Mouse (Mus musculus) hindbrain, postnatal 0 days (tissue): ENCODE data around the gene Dppa1. TPM values are rescaled to one million over a fixed set of nuclear protein-coding genes. Genes with fewer than 3 reads are reported as not detected.
A peak's percentile ranks its signal among the peaks of the same experiment; 100 is the strongest.
"Not testable (repeated sequence)": the region's sequence is repeated elsewhere in the genome, so short reads cannot be mapped to it uniquely, and the experiment has no call there.

Experiments used
- ATAC-seq: fragments of 200-750 bp; cut with Nextera tagmentation; 2 replicates; pipeline ENCODE4 v1.8.0; 2017; ENCODE audit warnings: mild to moderate bottlenecking, moderate TSS enrichment, moderate library complexity
- DNase-seq: peaks from one replicate; pipeline ENCODE4 v3.0.0-alpha.2; 2015; ENCODE audit warnings: low spot score
- H3K27ac ChIP-seq: fragments of 300-500 bp; sonication (generic); 2 replicates; pipeline ENCODE4 v1.5.1; 2014; ENCODE audit warnings: mild to moderate bottlenecking
- H3K27me3 ChIP-seq: fragments of 300-500 bp; sonication (generic); 2 replicates; pipeline ENCODE4 v1.6.1; 2014; ENCODE audit warnings: low read length, mixed read lengths; ENCODE audit not compliant: insufficient read depth
- H3K36me3 ChIP-seq: fragments of 300-500 bp; sonication (generic); 2 replicates; pipeline ENCODE4 v1.6.1; 2014; ENCODE audit warnings: low read length, mixed read lengths; ENCODE audit not compliant: insufficient read depth
- H3K4me1 ChIP-seq: fragments of 300-500 bp; sonication (generic); 2 replicates; pipeline ENCODE4 v1.6.1; 2014; ENCODE audit warnings: antibody characterized with exemption, low read length, mixed read lengths; ENCODE audit not compliant: insufficient read depth
- H3K4me2 ChIP-seq: fragments of 300-500 bp; sonication (generic); 2 replicates; pipeline ENCODE4 v1.6.1; 2014; ENCODE audit warnings: low read depth, mild to moderate bottlenecking, low read length, moderate library complexity, mixed read lengths
- H3K4me3 ChIP-seq: fragments of 300-500 bp; sonication (generic); 2 replicates; pipeline ENCODE4 v1.5.1; 2014; ENCODE audit warnings: low read length
- H3K9ac ChIP-seq: fragments of 300-500 bp; sonication (generic); replicated peaks from 2 replicates; pipeline ENCODE4 v1.6.1; 2014; ENCODE audit warnings: mild to moderate bottlenecking, low read length, moderate library complexity, mixed read lengths
- H3K9me3 ChIP-seq: fragments of 300-500 bp; sonication (generic); 2 replicates; pipeline ENCODE4 v1.6.1; 2016; ENCODE audit warnings: low read length, mixed read lengths
- CTCF ChIP-seq: IDR thresholded peaks from 2 replicates; pipeline ENCODE4 v1.5.1; 2016; ENCODE audit warnings: antibody characterized with exemption, control low read depth, low read depth
- WGBS: fragments of 180-500 bp; shearing (Covaris S2); extraction: QIAGEN DNeasy Blood & Tissue Kit; methylation state at CpG from one replicate; pipeline ENCODE4 v1.1.7; 2014; 5-methylcytosine and 5-hydroxymethylcytosine counted together
- polyA plus RNA-seq: library from polyadenylated mRNA; unstranded; fragments of >200 nt; fragmentation: Nextera tagmentation; extraction: Ambion mirVana; gene quantifications from 2 replicates; pipeline ENCODE4 v1.2.1, GENCODE M21; 2015
- total RNA-seq: library from RNA; depleted of rRNA; stranded (reverse); fragments of >200 nt; gene quantifications from 2 replicates; pipeline ENCODE4 v1.2.3, GENCODE M21; 2014

Dppa1 gene
- total and polyA plus RNA-seq, 2 experiments from 2014 or later, result not detected

GRCm38 (mm10) chr11:46644824-46645223 lies 15.8 kb upstream of the Dppa1 start:
- Histone ChIP-seq H3K27me3 (no peaks in the 10 kb centered on the region), H3K36me3 (no peaks in the 10 kb centered on the region), H3K27ac (no peak overlapping the region), H3K4me2 (no peak overlapping the region), H3K9ac (no peak overlapping the region), H3K9me3 (no peaks in the 10 kb centered on the region), H3K4me1 (no peaks in the 10 kb centered on the region), H3K4me3 (no peak overlapping the region)
- DNase-seq (no peak), ATAC-seq (peak; percentile 27; the same call in 1 of the 2 replicates)
- TF ChIP-seq CTCF, result no peak
- WGBS, result 68% methylated on average over 1 of the region's 1 CpGs

GRCm38 (mm10) chr11:46636568-46636967 lies 7.5 kb upstream of the Dppa1 start:
- H3K4me1 ChIP-seq, result no peaks in the 10 kb centered on the region
- H3K27me3 ChIP-seq, result no peaks in the 10 kb centered on the region
- no peak overlapping the region for H3K4me2 ChIP-seq
- no peaks in the 10 kb centered on the region for H3K9me3 ChIP-seq
- H3K4me3 ChIP-seq, result no peak overlapping the region
- H3K36me3 ChIP-seq, result no peaks in the 10 kb centered on the region
- TF ChIP-seq CTCF, result no peak
- 81% methylated on average over 3 of the region's 3 CpGs for WGBS
- H3K9ac ChIP-seq, result no peak overlapping the region
- DNase-seq (no peak), ATAC-seq (no peak)
- no peak overlapping the region for H3K27ac ChIP-seq

- H3K4me2 ChIP-seq, H3K9me3 ChIP-seq, H3K36me3 ChIP-seq, H3K9ac ChIP-seq, H3K27me3 ChIP-seq, ATAC-seq, H3K4me1 ChIP-seq, H3K4me3 ChIP-seq, DNase-seq, H3K27ac ChIP-seq: not testable (repeated sequence)
- WGBS, result 79% methylated on average over 4 of the region's 4 CpGs
These were observed 6.5 kb upstream of the Dppa1 start for GRCm38 (mm10) chr11:46635516-46635915.

- Histone ChIP-seq H3K9me3 (no peaks in the 10 kb centered on the region), H3K4me3 (no peak overlapping the region), H3K27me3 (no peaks in the 10 kb centered on the region), H3K36me3 (no peaks in the 10 kb centered on the region), H3K4me2 (no peak overlapping the region), H3K4me1 (no peaks in the 10 kb centered on the region), H3K27ac (no peak overlapping the region), H3K9ac (no peak overlapping the region)
- ATAC-seq (peak; percentile 69; the same call in 1 of the 2 replicates), DNase-seq (peak; percentile 74)
- TF ChIP-seq CTCF, result peak; percentile 77
- WGBS, result 24% methylated on average over 3 of the region's 3 CpGs
These were observed 2.6 kb upstream of the Dppa1 start for GRCm38 (mm10) chr11:46631635-46632034.

- H3K27ac ChIP-seq, result no peak overlapping the region
- H3K9ac ChIP-seq, result no peak overlapping the region
- DNase-seq, result no peak
- H3K27me3 ChIP-seq, result no peaks in the 10 kb centered on the region
- ATAC-seq, result no peak
- WGBS, result 60% methylated on average over 7 of the region's 7 CpGs
- H3K4me2 ChIP-seq, result no peak overlapping the region
- H3K4me1 ChIP-seq, result no peaks in the 10 kb centered on the region
- H3K9me3 ChIP-seq, result no peaks in the 10 kb centered on the region
- H3K36me3 ChIP-seq, result no peaks in the 10 kb centered on the region
- H3K4me3 ChIP-seq, result no peak overlapping the region
- no peak for TF ChIP-seq CTCF
These were observed 8.5 kb downstream of the Dppa1 start for GRCm38 (mm10) chr11:46620414-46621168.

- no peak overlapping the region for H3K4me2 ChIP-seq
- H3K4me3 ChIP-seq, result no peak overlapping the region
- WGBS, result 82% methylated on average over 1 of the region's 1 CpGs
- H3K9me3 ChIP-seq, result no peaks in the 10 kb centered on the region
- H3K4me1 ChIP-seq, result no peaks in the 10 kb centered on the region
- no peak for ATAC-seq
- H3K27ac ChIP-seq, result no peak overlapping the region
- H3K36me3 ChIP-seq, result no peaks in the 10 kb centered on the region
- no peak for DNase-seq
- no peak overlapping the region for H3K9ac ChIP-seq
- no peak for TF ChIP-seq CTCF
- H3K27me3 ChIP-seq, result no peaks in the 10 kb centered on the region
These were observed 9.1 kb downstream of the Dppa1 start for GRCm38 (mm10) chr11:46619929-46620328.

- Histone ChIP-seq H3K4me3 (no peak overlapping the region), H3K27ac (no peak overlapping the region), H3K9ac (no peak overlapping the region), H3K4me1 (no peaks in the 10 kb centered on the region), H3K9me3 (no peaks in the 10 kb centered on the region), H3K36me3 (no peaks in the 10 kb centered on the region), H3K4me2 (no peak overlapping the region), H3K27me3 (no peaks in the 10 kb centered on the region)
- DNase-seq, result no peak
- no peak for TF ChIP-seq CTCF
- ATAC-seq, result no peak
- WGBS, result 89% methylated on average over 2 of the region's 2 CpGs
These were observed 36.6 kb downstream of the Dppa1 start for GRCm38 (mm10) chr11:46592416-46592815.
